ENCODE assay signal across 16 mouse cellular contexts in genomic region chr9:96393112-96393511, GRCm38 (mm10). TPM values are rescaled to one million over a fixed set of nuclear protein-coding genes. Genes with fewer than 3 reads are reported as not detected.
A peak's percentile ranks its signal among the peaks of the same experiment; 100 is the strongest.
DNase-seq lines count a peak whose midpoint lies in the region; ATAC-seq lines count a peak whose summit lies in the region.
"Had no signal": no experiment of that assay in that cellular context is flagged by ENCODE, and none has a peak within 500 bp of the region (broad histone marks: within the 10 kb centered on the region; RNA-seq: fewer than 3 reads in every experiment).

No protein-coding gene starts in this region.

- DNase-seq in heart, postnatal 4 days: no peak
- DNase-seq in CD4-positive helper T cell, adult 2 months (ENCODE audit: low read depth, low spot score): peak; percentile 48
- no peak for DNase-seq in left cerebral cortex, postnatal 10 days (ENCODE audit: extremely low spot score in 1 of 2, low spot score in 2 of 2)
- no peak for DNase-seq in embryo, embryonic 10.5 days (ENCODE audit: low spot score)
- DNase-seq: adrenal gland, postnatal 36 days; cerebellum, adult 11-12 months; left cerebral cortex, postnatal 4 days; right cerebral cortex, postnatal 25 days; thymus, postnatal 14 days had no signal

- no peaks in the 10 kb centered on the region for H3K9me3 ChIP-seq in heart, embryonic 13.5 days
- H3K9me3 ChIP-seq in neural tube, embryonic 15.5 days (replicated peaks): no peaks in the 10 kb centered on the region
- H3K9me3 ChIP-seq: embryonic facial prominence, embryonic 15.5 days; forebrain, embryonic 12.5 days had no signal

- peaks cover 27% of the 10 kb centered on the region for H3K4me1 ChIP-seq in heart, embryonic 13.5 days
- H3K4me1 ChIP-seq in brown adipose tissue, adult 24 weeks (ENCODE audit: control insufficient read depth, insufficient read depth, insufficient read length, low read length): peaks cover 6% of the 10 kb centered on the region; the same call in 1 of the 2 replicates
- H3K4me1 ChIP-seq in neural tube, embryonic 15.5 days: no peaks in the 10 kb centered on the region
- H3K4me1 ChIP-seq: embryonic facial prominence, embryonic 15.5 days had no signal

- 55% methylated on average over 5 of the region's 5 CpGs for WGBS in heart, embryonic 13.5 days
- WGBS in neural tube, embryonic 15.5 days: 91% methylated on average over 5 of the region's 5 CpGs

- no peak overlapping the region for H3K9ac ChIP-seq in heart, embryonic 13.5 days
- H3K9ac ChIP-seq in neural tube, embryonic 15.5 days (replicated peaks): no peak overlapping the region
- H3K9ac ChIP-seq: embryonic facial prominence, embryonic 15.5 days; forebrain, embryonic 12.5 days had no signal

- intact Hi-C loops in left cerebral cortex, postnatal 10 days (cut with DNase I): no loop called here

- no peak for ATAC-seq in heart, embryonic 13.5 days (ENCODE audit: extremely low read depth, insufficient number of reproducible peaks, low FRiP score, low TSS enrichment)
- ATAC-seq in megakaryocyte, adult 5-6 weeks (ENCODE audit: poor library complexity, severe bottlenecking): peak; percentile 56
- no peak for ATAC-seq in neural tube, embryonic 15.5 days (ENCODE audit: low FRiP score)

- no peak overlapping the region for H3K4me3 ChIP-seq in heart, embryonic 13.5 days
- no peak overlapping the region for H3K4me3 ChIP-seq in brown adipose tissue, adult 24 weeks (ENCODE audit: insufficient read depth, low read depth, low read length)
- no peak overlapping the region for H3K4me3 ChIP-seq in neural tube, embryonic 15.5 days (replicated peaks)
- H3K4me3 ChIP-seq: embryonic facial prominence, embryonic 15.5 days; forebrain, embryonic 12.5 days had no signal

- H3K27ac ChIP-seq in heart, embryonic 13.5 days (replicated peaks): peak overlapping the region; percentile 53; the same call in 1 of the 2 replicates
- H3K27ac ChIP-seq in brown adipose tissue, adult 24 weeks (replicated peaks; ENCODE audit: low read depth, low read length): peak overlapping the region; percentile 35; the same call in 1 of the 2 replicates
- no peak overlapping the region for H3K27ac ChIP-seq in neural tube, embryonic 15.5 days (replicated peaks)
- H3K27ac ChIP-seq: embryonic facial prominence, embryonic 15.5 days; forebrain, embryonic 12.5 days; kidney, postnatal 0 days had no signal

- no peaks in the 10 kb centered on the region for H3K27me3 ChIP-seq in heart, embryonic 13.5 days (replicated peaks)
- H3K27me3 ChIP-seq in neural tube, embryonic 15.5 days (replicated peaks): no peaks in the 10 kb centered on the region
- H3K27me3 ChIP-seq: embryonic facial prominence, embryonic 15.5 days; forebrain, embryonic 12.5 days had no signal

- H3K4me2 ChIP-seq in heart, embryonic 13.5 days: no peak overlapping the region
- no peak overlapping the region for H3K4me2 ChIP-seq in neural tube, embryonic 15.5 days
- H3K4me2 ChIP-seq: embryonic facial prominence, embryonic 15.5 days; forebrain, embryonic 12.5 days had no signal

- H3K36me3 ChIP-seq in heart, embryonic 13.5 days: no peaks in the 10 kb centered on the region
- no peaks in the 10 kb centered on the region for H3K36me3 ChIP-seq in neural tube, embryonic 15.5 days
- H3K36me3 ChIP-seq: embryonic facial prominence, embryonic 15.5 days; forebrain, embryonic 12.5 days had no signal

RNA-seq across cellular contexts. Expression of gene Atp1b3, which starts 28.9 kb away (rescaled TPM):
- polyA plus RNA-seq in heart, embryonic 13.5 days (2015; fragmentation: Nextera tagmentation; extraction: Ambion mirVana): 130 and 141 TPM in 2 replicates
- total RNA-seq in heart, postnatal 4 days (2021): 10 to 100 TPM; 77.6 to 81.1 TPM
- 158 and 181 TPM in 2 replicates for polyA plus RNA-seq in brown adipose tissue, adult 24 weeks (2012; ENCODE audit: insufficient read depth, insufficient read length, missing spikeins)
- total RNA-seq in megakaryocyte, adult 5-6 weeks (2015): 226 and 247 TPM in 2 replicates
- total RNA-seq in megakaryocyte, adult 5-6 weeks (2017): 120 and 135 TPM in 2 replicates
- polyA plus RNA-seq in neural tube, embryonic 15.5 days (2015; fragmentation: Nextera tagmentation; extraction: Ambion mirVana): 177 and 189 TPM in 2 replicates
- total RNA-seq in left cerebral cortex, postnatal 10 days (2021): 10 to 100 TPM; 90.9 to 96.4 TPM
